Mouse (Mus musculus) induced T-regulatory cell, adult 2 months (primary cell): ENCODE data around the gene Cnfn.
"Not testable (repeated sequence)": the region's sequence is repeated elsewhere in the genome, so short reads cannot be mapped to it uniquely, and the experiment has no call there.

ENCODE experiments used
- DNase-seq: peaks from one replicate; pipeline ENCODE4 v3.0.0-alpha.2; 2012; ENCODE audit warnings: low read depth

The Cnfn gene

DNA sequence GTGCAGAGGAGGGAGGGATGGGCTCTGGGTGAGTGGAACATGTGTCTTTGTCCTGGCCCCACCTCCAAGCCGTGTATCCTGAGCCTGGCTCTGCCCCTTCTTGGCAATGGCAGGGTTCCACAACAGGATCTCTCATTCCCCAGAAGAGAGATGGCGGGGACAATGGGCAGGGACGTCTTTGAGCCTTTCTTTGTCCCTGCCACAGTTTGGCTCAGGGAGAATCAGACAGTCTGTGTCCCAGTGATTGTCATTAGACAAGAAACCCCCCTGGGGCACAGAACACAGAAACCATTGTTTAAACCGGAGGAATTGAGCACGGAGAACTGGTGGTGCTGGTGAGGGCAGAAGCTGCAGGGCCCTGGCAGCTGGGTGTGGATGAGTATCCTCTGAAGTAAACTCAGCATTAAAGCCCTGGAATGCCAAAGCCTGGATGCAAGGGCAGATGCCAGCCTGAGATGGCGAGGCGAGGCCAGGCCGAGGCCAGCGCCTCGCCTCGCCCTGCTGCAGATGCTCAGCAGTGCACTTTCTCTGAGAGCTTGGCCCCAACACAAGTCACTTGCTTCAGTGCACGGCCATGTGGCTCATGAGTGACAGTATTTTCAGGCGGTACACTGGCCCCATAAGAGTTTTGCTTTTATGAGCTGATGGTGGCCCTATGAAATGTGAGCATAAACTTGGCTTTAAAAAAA lies 3.4 kb downstream of the Cnfn start:
- DNase-seq = no peak

DNA sequence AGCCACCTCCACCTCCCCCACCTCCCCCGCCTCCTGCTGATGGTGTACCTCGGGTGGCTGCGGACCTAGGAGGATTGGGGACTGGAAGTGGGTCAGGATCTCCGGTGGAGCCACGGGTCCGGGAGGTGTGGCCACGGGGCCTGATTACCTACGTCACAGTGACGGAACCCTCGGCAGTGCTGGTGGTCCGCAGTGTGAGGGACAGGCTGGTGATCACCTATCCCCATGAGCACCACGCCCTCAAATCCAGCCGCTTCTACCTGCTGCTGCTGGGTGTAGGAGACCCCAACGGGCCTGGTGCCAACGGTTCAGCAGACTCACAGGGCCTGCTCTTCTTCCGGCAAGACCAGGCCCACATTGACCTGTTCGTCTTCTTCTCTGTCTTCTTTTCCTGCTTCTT lies 5.9 kb downstream of the Cnfn start:
- DNase-seq = no peak

DNA sequence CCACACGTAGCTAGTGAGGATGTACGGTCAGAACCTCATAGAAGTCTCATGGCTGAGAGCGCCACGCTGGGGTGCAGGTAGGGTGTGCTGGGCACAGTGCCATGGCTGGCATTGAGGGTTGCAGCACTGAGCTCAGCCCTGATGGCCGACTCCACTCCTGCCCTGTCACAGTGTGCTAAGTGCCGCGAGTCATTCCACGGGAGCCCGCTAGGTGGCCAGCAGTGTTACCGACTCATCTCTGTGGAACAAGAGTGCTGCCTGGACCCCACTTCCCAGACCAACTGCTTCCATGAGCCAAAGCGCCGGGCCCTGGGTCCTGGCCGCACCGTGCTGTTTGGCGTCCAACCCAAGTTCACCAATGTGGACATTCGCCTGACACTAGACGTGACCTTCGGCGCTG lies 6.4 kb downstream of the Cnfn start:
- DNase-seq = no peak

DNA sequence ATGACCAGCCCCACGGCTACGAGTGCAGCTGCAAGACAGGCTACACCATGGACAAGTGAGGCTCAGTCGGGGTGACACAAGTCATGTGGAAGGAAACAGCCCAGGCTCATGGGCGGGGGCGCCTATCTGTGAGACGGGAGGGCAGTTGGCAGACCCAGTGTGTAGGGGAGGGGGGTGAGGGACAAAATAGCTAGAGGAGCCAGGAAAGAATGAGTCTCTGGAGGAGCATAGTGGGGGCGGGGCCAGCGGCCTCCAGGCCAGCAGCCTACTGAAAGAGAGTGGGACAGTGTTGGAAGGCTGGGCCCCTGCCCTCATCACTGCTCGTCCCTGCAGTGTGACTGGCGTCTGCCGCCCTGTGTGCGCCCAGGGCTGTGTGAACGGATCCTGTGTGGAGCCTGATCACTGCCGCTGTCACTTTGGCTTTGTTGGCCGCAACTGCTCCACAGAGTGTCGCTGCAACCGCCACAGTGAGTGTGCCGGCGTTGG lies 10.8 kb downstream of the Cnfn start:
- DNase-seq = no peak

- DNase-seq = no peak
Observed at GRCm38 (mm10) chr7:25348861-25349260, 20.7 kb downstream of the Cnfn start.

DNA sequence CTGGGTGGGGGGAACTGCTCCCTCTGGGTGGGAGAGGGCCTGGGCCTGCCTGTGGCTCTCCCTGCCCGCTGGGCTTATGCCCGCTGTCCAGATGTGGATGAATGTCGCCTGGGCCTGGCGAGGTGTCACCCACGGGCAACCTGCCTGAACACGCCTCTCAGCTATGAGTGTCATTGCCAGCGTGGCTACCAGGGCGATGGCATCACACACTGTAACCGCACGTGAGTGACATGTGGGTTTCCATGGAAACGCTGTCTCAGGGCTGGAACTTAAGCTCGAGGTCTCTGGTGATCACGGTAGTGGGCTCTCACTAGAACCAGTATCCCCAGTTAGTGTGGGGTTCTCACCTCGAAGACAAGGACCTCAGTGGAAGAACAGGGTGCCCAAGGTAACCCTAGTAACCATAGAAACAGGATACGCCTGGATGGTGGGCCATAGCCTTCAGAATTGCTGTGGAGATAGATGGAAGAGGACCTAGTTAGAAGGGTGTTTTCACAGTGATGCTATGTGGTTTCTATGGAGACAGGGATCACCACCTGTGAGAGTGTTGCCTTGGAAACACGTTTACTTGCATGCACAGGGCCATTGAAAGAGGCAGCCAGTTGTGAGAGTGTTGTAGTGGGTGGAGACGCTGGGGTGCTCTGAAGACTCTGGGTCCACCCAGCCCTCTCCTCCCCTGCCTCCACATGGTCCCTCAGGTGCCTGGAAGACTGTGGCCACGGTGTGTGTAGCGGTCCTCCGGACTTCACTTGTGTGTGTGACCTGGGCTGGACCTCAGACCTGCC lies 28.3 kb downstream of the Cnfn start:
- no peak for DNase-seq

- no peak for DNase-seq
Observed at GRCm38 (mm10) chr7:25339329-25339728, 30.2 kb downstream of the Cnfn start.

DNA sequence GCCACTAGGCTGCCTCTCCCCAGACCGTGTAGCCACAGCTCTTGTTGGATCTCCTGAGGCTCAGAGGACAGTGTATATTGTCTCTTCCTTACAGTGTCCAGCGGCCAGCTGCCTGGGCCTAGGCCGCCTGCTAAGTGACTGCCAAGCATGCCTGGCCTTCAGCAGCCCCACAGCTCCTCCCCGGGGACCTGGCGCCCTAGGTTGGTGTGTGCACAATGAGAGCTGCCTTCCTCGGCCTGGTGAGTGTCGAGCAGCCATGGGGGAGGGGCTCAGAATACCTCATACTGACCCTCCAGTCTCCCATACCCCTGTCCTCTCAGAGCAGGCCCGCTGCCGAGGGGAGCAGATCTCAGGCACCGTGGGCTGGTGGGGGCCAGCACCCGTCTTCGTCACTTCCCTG lies 35.1 kb downstream of the Cnfn start:
- DNase-seq = no peak

DNA sequence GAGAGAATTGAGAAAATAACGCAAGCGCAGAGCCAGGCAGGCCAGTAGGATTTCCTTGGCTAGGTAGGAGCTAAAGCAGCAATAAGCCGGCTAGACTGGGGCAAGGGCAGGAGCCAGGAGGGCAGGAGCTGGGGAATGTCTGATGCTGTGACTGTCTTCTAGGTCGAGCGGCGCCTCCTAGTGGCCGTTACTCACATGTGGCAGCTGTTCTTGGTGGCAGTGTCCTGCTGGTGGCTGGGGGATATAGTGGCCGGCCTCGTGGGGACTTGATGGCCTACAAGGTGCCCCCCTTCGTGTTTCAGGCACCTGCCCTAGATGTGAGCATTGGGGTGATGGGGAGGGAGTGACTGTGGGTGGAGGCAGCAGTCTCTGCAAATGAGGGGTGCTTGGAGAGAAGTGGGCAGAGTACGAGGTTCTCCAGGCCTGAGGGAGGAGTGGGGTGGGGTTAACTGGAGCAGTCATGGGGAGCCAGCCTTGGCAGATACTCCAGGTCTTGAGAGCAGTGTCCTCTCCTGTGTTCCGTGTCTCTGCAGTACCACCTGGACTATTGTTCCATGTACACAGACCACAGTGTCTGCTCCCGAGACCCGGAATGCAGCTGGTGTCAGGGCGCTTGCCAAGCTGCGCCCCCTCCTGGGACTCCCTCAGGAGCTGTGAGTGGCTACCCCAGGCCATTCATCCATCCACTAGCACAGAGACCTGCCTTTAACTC lies 35.8 kb downstream of the Cnfn start:
- peak; percentile 81 for DNase-seq

GRCm38 (mm10) chr7:25326233-25326632 lies 43.3 kb downstream of the Cnfn start:
- no peak for DNase-seq

DNA sequence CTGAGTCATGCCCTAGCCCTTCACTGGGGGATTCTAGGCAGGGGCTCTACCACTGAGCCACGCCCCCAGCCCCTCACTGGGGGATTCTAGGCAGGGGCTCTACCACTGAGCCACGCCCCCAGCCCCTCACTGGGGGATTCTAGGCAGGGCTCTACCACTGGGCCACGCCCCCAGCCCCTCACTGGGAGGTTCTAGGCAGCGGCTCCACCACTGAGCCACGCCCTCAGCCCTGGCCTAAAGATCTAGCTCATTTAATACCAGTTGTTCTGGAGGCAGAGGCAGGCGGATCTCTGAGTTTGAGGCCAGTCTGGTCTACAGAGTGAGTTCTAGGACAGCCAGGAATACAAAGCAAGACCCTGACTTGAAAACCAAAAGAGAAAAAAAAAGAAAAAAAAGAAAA lies 44.1 kb downstream of the Cnfn start:
- not testable (repeated sequence) for DNase-seq

GRCm38 (mm10) chr7:25323219-25323618 lies 46.3 kb downstream of the Cnfn start:
- DNase-seq = no peak

DNA sequence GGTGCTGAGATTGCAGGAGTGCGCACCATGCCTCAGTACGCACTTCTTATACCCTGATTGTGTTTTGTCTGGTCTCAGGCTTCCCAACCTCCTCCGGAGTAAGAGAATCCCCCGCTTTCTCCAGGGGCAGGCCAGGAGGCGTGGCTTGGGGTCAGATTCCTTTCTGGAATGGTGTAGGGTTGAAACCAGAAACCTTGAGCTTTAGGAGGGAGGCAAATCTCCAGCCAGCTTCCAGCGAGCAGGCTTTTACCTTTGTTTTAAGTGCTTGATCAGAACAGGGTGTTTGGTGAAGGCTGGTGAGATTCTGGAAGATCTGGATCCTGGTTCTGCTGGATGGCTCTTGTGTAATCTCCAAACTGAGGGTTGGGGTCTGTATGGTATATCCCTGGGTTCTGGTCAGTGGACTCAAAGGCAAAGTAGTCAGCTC lies 47.5 kb downstream of the Cnfn start:
- DNase-seq = no peak
